Mouse (Mus musculus) NIH3T3 (cell line): ENCODE results near the gene Magi1.

ENCODE experiments used
- DNase-seq: peaks from one replicate; pipeline ENCODE4 v3.0.0-alpha.2; 2012; ENCODE audit warnings: low read depth

Magi1 gene

DNA sequence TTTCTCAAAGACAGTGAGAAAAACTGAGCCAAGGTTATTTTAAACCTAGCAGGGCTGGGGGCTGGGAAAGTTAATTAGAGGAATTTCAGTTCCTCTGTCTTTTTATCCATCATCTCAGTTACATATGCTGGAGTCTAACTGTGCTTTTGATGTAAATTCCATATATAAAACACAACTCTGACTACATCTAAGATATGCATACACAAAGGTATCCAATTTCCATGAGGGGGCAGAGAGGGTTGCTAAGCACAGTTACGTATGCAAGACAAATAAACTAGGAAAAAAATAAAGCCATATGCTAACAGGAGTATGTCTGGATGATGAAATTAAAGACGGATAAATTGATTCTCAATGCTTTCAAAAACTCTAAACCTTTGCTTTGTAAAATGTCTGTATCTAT is 315.0 kb downstream of the Magi1 start:
- no peak for DNase-seq

DNA sequence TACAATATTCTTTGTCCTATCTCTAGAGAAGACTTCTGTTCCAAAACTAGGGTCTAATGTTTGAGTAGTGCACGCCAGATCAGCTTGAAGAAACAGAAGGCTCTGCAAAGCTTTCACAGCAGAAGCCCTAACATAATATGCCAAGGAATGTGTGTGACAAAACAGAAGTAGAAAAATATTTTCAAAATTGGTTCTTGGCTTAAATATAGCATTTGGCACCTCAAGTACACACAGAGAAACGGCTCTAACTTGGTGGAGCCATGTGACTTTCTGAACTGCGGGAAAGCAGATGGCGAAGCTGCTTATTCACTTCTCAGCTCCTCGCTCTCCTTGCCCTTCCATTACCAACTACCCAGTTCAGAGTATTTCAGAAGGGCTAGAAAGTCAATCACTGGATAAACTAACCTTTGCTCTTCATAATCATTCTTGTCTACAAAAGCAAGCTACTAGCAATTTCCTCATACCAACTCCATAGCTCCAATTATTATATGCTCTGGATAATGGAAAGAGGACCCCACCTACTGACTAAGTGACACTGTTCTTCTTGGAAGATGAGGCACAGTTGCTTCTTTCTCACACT is 320.9 kb downstream of the Magi1 start:
- no peak for DNase-seq

DNA sequence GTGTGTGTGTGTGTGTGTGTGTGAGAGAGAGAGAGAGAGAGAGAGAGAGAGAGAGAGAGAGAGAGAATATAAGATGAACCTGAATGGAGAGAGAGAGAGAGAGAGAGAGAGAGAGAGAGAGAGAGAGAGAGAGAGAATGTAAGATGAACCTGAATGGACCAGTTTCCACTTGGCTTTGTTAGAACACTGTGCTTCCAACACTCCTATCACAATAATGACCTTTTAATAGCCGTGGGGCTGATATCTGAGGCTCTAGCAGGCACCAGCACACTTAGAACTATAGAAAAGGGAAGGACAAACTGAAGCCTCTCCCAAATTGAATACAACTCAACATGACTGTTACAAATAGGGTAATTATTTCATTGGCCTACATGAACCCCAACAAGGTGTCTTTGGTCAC is 321.9 kb downstream of the Magi1 start:
- no peak for DNase-seq

DNA sequence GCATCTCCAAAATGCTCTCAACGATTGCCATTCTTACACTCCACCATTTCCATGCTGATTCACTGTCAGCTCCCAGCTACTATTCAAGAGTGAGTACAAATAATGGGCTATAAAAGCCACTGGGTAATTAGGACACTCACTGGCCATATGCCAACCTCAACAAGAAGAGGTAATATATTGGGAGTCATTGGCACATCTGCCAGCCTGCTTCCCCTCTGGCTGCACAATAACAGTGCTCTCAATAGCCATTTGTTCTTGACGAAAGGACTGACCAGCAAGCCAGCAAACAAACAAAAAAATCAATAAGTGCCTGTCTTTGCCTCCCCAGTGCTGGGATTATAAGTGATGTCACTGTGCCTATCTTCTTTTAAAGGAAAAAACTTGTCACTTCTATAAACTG is 326.5 kb downstream of the Magi1 start:
- no peak for DNase-seq

DNA sequence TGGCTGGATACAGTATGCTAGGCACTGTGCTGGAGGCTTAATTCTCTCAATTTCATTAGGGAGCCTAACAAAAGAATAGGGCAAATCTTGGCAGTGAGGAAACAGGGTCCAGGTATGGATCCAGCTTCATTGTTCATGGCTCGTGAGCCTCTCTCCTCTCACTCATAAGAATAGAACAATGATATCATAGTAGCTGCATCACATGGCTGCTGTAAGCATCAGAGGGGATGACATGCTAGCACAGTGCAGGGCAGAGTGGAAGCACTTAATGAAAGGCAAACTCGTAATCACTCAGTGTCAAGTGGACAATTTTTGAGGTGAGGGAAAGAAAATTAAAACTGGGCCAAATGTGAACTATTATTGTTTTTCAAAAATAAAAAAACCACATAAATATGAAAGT is 337.1 kb downstream of the Magi1 start:
- no peak for DNase-seq

DNA sequence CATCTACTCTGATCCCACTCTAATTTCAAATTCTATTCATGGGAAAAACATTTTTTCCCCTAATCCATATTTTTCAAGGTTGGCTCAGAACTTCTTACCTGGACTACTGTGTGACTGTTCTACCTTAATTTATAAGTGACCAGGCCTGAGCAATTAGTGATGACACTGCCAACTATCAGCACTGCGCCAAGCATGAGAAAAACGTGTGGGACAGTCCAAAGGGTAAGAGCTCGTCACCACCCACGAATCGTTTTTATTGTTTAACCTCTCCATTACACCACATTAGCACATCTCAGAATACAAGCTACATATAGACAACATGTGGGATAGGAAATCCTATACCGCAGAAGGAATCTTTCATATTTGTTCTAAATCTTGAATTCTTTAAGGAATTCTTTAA is 347.4 kb downstream of the Magi1 start:
- DNase-seq, result no peak

DNA sequence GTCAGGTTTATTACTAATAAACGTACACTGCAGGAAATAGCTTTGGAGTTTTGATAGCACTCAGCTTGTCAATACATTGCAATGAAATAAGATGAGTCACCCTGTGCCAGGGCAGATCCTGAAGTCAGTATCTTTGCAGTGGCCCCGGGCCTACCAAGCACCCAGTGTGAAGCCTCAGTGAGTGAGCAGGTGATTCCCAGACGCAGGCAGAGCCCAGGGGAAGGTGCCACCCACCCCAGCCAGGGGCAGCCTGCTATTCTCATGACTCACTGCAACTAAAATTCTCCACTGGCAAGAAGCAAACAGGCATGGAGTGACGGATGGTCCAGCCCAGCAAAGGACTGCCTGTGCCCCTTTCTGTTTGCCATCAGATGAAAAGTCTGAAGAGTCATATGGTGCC is 347.9 kb downstream of the Magi1 start:
- peak; percentile 10 for DNase-seq

DNA sequence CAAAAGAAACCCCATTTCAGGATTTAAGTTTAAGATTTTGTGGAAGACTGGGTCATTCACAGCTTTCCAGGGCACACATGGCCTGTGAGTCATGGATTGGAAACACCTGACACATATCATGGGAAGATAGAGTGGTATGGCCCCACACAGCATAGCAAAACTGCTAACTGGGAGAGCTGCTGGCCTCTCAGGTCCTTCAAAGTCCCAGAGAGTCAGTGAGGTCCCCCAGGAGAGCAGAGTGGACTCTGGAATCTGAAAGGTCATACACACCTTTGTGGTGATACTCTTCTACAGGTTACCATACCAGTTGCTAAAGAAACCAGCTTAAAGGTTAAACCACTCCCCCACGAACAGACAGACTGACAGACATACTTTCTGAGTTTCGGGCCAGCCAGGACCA is 349.0 kb downstream of the Magi1 start:
- DNase-seq, result no peak

DNA sequence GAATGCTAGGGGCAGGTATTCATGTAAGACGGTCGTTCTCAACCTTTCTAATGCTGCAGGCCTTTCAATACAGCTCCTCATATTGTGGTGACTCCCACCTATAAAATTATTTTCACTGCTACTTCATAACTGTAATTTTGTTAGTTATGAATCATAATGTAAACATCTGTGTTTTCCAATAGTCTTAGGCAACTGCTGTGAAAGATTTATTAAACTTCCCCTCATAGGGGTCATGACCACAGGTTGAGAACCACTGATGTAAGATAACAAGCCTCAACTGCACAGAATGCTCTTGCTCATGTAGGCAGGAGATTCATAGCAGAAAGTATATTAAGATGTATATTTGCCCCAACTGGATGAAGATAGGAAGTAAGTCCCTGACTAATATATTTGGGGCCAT is 359.1 kb downstream of the Magi1 start:
- DNase-seq, result peak; percentile 61

DNA sequence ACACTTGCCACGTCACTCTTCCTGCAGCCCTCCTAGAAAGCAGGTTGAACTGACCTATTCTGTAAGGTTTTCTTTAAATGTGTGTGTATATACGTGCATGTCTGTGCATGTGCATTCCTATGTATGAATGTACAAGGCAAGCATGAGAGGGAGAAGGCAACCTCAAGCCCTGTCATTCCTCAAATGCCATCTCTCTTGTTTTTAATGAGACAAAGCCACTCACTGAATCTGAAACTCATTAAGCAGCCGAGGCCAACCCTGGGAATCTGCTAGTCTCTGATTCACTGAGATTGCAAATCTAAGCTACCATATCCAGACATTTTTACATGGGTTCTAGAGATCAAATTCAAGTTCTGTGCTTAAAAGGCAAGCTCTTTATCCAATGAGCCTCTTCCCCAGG is 359.7 kb downstream of the Magi1 start:
- DNase-seq, result peak; percentile 23

DNA sequence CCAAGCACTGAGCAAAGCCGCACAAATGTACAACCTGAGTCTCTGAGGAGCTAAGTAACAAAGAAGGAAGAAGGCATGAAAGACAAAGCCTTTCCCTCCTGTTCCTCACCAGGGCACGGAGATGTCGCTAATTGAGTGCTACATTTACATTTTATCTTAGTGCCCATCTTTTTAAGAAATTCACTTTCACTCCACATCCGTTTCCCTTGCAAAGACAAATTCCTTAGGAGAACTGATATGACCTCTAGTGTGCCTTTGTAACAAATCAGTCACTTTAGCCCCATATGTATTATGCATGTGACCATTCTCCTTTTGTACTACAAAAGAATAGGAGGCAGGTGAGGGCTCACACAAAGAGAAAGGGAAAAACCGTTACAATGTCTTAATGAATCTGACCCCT is 360.4 kb downstream of the Magi1 start:
- no peak for DNase-seq

DNA sequence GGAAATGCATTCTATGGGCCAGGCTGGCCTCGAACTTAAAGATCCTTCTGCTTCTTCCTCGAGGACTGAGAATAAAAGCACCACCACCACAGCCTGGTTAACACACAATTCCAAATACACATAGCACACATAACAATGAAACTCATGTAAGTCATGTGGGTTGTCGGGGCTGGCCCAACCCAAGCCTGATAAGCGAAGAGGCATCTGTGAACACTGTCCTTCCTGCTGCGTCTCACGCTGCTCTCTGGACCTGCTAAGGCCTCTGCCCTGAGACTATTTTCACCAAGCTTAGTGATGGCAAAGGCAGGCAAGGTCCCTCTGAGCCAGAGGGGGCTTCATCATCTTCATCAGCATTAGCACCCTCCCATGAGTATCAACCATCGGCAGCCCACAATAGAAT is 360.8 kb downstream of the Magi1 start:
- DNase-seq, result no peak

DNA sequence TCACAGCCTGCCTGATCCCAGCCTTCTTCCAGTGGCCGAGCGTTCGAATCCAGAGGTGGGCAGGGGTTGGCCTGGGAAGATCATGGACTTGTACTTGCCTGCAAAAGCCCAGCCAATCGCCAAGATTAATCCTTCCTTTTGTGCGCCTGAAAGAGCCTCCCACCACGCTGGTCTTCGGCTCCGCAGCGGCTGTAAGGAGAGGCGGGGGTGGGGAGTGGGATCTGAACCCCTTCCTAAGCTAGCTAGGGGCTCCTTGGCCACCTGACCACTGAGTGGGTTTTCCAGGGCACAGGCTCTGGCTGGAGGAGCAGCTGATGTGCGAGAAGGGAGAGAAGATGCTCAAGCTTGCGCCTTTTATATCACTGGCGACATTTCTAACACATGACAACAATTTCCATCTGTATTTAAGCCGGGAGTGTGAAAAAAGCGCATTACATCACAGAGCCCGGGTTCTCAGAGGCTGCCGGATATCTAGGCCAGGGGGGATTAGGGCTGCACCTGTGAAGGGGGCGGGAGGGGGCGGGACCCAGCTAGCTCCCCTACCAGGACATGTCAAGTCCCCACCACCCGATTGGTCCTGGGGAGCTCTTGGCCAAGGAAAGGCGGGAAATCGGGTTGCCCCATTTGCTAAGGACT is 370.4 kb downstream of the Magi1 start:
- no peak for DNase-seq

DNA sequence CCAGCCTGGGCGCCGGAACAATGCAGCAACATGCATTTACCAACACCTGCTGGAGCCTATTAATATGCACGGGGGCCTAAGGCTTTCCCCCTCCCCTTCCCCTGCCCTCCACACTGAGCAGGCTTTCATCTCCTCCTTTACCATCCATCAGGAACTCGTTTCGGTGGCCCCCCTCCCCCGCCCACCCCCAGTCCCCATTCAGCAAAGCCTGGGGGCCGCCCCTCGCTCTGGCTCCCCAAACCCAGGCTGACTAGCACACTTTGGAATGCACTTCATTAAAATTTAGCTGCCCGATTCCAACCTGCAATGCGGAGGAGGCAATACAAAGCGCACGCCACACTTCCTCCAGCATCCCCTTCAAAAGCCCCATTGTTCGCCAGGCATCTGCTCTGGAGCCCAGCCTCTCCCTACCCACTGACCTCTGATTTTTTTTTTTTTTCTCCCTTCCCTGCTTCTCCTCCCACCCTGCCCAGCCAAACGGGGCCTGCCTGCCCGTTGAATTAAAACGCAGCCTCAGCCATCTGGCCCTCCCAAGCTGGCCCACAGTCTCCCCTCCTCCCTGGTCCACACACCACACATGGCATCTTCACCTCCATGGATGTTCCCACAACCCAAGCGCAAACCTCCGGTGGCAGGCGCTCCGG is 371.0 kb downstream of the Magi1 start:
- no peak for DNase-seq

DNA sequence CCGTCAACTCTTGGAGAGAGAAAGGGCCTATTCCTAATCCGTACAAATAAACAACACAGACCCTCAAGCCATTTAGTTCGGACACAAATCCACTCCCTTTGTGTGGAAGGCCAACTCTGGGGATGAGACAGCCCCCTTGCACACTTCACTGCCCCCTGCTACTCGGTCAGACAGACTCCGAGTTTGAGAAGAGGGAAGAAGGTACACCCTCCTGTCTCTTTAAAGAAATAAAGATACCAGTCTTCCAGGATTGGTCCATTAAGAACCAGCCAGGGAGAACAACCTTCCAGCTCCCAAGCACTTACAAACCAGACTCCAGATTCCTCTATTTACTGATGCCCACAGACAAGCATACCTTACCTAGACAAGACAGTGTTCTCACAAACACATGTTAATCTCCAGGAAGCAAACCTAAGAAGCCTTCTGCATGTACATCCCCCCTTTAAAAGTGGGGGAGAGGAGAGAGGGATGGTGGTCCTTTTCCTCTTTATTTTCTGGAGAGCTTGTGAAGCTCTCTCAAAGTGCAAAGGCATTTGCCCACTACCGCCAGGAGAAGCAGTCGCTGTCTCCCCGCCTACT is 371.6 kb downstream of the Magi1 start:
- no peak for DNase-seq

DNA sequence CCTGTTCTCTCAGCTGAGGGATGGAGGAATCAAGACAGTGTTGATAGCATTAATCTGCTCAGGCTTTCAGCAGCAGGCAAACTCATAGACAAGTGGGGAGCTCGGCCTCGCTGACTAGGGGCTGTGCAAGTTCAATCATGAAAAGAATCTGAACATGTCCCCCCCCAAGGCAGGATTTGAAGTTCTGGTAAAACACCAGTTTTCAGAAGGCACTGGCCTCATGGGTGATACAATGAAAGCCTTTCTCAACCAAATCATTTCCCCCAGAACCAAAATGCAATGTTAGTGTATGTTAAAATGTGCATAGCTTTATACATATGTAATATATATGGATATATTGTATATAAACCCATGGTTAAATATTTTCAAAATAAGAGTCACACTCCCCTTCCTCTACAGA is 372.3 kb downstream of the Magi1 start:
- no peak for DNase-seq

DNA sequence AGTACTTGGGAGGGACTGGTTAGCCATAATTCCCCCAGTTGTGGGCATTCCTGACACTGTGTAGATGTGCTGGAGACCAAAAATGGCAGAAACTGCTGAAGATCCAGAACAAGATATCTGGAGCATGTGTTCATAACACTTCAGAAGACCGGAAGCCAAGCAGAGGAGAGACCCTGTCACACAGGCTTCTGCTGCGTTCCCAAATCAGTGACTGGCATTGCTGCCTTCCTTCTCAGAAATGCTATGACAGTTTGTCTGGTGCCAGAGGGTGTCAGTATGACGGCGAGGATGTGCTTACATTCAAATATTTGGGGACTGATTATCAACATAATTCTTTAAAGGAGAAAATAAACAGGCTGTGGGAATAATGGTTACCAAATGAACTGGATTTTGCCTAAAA is 373.7 kb downstream of the Magi1 start:
- no peak for DNase-seq

DNA sequence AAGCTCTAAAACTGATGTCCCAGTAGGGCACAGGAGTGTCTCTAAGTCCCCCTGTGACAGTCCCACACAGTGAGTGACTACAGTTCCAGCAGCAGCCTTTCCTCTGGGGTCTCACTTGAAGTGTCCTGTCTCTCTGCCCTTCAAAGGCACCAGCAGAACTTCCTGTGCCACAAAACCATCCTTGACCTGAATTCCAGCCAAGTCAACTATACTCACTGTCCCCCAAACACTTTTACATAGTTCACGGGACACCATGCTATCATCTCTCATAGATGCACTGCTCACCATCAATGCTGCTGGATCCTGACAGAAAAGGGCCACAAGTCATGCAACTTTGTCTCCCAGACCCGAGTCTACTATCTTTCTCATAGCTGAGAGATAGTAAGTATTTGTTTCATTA is 378.7 kb downstream of the Magi1 start:
- no peak for DNase-seq

DNA sequence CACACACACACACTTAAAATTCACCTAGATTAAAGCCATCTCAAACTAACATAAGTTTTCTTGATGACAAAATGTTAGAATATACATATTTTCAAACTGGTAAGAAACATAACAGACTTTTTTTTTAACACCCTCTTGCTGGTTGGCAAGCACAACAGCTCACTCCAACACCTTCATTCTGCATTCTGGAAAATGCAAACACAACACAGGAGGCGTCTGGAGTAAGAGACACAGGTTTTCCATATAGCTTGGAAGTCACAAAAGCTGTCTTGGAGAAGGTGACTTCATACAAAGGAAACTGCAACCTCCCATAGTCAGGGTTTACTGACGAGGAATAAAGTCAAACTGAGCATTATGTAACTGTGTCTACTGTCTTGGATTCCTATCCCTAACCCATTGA is 381.5 kb downstream of the Magi1 start:
- DNase-seq, result no peak

DNA sequence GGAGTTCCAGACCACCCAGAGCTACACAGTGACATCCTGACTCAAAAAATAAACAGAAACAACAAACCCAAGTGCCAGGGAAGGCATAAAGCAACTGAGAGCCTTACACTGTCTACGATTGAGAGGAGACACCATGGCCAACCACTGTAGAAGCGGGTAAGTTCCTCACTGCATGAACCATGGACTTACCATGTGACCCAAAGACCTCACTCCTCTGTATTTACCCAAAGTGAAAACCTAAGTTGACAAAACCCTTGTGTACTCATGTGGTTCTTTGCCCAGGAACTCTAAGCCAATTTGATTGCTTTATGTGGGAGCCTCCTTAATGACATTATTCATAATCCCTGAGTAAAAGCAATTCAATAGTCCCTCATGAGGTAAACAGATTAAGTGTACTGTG is 382.3 kb downstream of the Magi1 start:
- DNase-seq, result no peak

DNA sequence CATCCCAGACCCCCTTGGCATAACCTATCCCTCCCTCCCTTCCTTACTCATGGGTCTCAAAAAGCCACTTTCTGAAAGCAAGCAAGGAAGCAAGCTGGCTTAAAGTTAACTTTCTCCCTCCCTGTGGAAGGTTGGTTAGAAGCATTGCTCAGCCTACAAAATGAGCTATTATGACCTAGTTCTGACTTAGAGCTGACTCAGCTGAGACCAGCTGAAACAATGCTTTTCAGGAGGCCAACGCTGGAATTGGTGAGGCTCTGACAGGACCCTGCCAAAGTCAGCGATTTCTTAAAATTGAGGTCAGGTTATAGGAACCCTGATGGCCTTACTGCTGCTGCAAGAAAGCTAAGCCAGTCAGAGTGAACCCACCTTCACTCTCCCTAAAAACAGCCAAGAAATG is 386.2 kb downstream of the Magi1 start:
- DNase-seq, result peak; percentile 20

DNA sequence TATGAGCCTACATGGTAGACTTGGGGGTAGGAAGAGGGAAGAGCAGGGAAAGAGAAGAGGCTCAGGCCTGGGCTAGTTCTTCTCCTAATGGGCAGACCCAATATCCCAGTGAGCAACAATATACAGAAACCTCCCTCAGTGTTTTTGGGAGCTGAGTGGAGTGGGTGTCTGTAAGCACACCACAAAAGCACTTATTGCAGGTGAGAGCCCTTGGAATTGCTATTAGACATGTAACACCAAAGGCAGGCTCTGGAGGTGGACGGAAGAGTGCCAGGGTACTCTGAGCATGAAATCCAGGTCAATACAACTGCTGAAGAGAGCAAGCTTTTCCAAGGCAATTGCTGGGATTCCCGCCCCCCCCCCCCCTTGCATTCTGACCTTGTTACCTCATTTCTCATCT is 388.0 kb downstream of the Magi1 start:
- no peak for DNase-seq

DNA sequence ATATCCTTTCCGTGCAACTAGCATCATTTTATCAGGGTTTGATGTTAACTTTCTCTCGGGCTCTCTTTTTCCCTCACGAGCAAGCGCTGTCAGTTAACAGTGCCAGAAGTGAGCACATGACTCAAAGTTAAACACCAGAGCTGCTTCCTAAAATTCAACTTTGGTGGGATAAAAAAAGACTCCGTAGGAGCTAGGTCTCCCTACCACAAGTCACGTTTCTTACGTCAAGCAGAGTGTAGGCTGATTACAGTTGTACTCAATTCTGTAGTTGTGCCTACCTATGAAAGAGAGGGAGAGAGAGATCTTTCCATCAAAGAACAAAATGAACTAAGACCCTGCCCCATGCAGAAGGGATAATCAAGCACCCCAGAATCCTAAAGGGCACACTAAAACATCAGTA is 389.8 kb downstream of the Magi1 start:
- no peak for DNase-seq

DNA sequence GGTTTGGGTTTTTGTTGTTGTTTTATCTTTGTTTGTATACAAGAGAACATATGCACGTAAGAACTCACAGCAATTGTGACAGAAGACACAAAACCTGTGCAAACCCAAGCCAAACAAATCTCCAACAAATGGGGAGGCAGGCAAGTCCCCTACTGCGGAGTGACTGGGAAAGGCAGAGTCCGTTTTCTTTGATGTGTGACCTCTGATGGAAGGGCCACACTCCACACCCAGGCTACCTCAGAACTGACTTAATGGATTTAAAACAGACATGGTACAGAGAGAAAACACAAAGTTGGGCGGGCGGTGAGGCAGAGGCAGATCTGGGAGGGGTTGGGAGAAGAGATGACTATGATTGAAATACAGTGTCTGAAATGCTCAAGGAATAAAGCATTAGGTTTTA is 390.8 kb downstream of the Magi1 start:
- DNase-seq, result no peak
